Mouse (Mus musculus) cortical plate, adult 2 months (tissue): Measurements from ENCODE around the gene Dnajb2.

Source experiments
- CTCF ChIP-seq: fragments of 200-500 bp; IDR thresholded peaks from 2 replicates; pipeline ENCODE4 v1.5.1; 2011; ENCODE audit warnings: mild to moderate bottlenecking, control low read depth, low read length; ENCODE audit not compliant: insufficient read depth; ENCODE audit errors: extremely low read depth
- POLR2A ChIP-seq: fragments of 200-500 bp; IDR thresholded peaks from 2 replicates; pipeline ENCODE4 v1.6.1; 2011; ENCODE audit warnings: mild to moderate bottlenecking, low read length, control low read depth; ENCODE audit not compliant: insufficient read depth; ENCODE audit errors: extremely low read depth

GRCm38 (mm10) chr1:75211141-75211708, 25.0 kb upstream of the Dnajb2 start:
- TF ChIP-seq CTCF (no peak), POLR2A (no peak)
